Mouse (Mus musculus) hematopoietic multipotent progenitor cell, adult 10-12 weeks (in vitro differentiated cells): ENCODE results near the gene Vmn1r80. TPM values are rescaled to one million over a fixed set of nuclear protein-coding genes. Genes with fewer than 3 reads are reported as not detected.

Experiments used
- polyA plus RNA-seq: library from polyadenylated mRNA; stranded (reverse); fragments of >175 nt; gene quantifications from 2 replicates; pipeline ENCODE4 v1.2.3, GENCODE M21; 2012; ENCODE audit warnings: low replicate concordance

Vmn1r80 gene
- polyA plus RNA-seq = 0.07 TPM in 1 of 2 replicates, not detected in the other

GRCm38 (mm10) chr7:12188986-12189385 is at the start of gene Vmn1r80:
TSS of gene Vmn1r80 (plus strand) at chr7:12189286.

GRCm38 (mm10) chr7:12149957-12150356 is 39.1 kb upstream of the Vmn1r80 start, which contains the start of gene Vmn1r78:
TSS of gene Vmn1r78 (plus strand) at chr7:12150257.

GRCm38 (mm10) chr7:12170979-12171378 is 18.1 kb upstream of the Vmn1r80 start, which contains the start of gene Vmn1r79:
TSS of gene Vmn1r79 (plus strand) at chr7:12171279.

Other genes with a start within 250 kb of the Vmn1r80 start
- not detected in 2 replicates for gene Vmn1r77, start 152.5 kb upstream of the Vmn1r80 start, polyA plus RNA-seq
- 0.02 TPM in 1 of 2 replicates, not detected in the other for gene Vmn1r78, start 39.0 kb upstream of the Vmn1r80 start, polyA plus RNA-seq
- gene Vmn1r79, start 18.0 kb upstream of the Vmn1r80 start, polyA plus RNA-seq = not detected in 2 replicates
- 0.01 TPM in 1 of 2 replicates, not detected in the other for gene Vmn1r81, start 79.0 kb downstream of the Vmn1r80 start, polyA plus RNA-seq
- not detected in 2 replicates for gene Vmn1r82, start 111.1 kb downstream of the Vmn1r80 start, polyA plus RNA-seq
- not detected in 2 replicates for gene Vmn1r83, start 140.2 kb downstream of the Vmn1r80 start, polyA plus RNA-seq
- not detected in 2 replicates for gene Vmn1r84, start 180.0 kb downstream of the Vmn1r80 start, polyA plus RNA-seq
- gene Zfp551, start 233.5 kb downstream of the Vmn1r80 start, polyA plus RNA-seq = 0.15 and 0.40 TPM in 2 replicates